Mouse (Mus musculus): ENCODE data around the gene Usp39. TPM values are rescaled to one million over a fixed set of nuclear protein-coding genes. Genes with fewer than 3 reads are reported as not detected.

Usp39 gene
- polyA plus RNA-seq, 1 experiment from 2014 or later = 42.6 TPM

DNA sequence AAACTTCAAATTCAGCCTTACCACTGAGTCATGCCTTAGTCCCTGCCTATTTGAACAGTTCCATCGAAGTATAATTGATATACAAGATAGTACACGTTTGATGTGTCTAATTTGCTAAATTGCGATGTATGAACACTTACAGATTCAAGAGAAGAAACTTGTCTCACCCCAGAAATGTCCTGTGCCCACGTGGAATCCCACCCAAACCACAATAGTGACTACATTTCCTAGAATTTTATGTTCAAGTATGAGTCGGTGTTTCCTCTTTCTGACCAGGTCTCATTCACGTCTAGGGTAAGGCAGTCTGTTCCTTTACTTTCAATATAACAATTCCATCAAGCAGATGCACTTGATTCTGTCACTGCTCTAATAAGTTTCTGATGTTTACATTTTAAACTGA is 649 bp upstream of the Usp39 start:
- H3K4me1 ChIP-seq (replicated peaks) = peaks cover 17% of the 10 kb centered on the region
- peak overlapping the region; percentile 83 for H3K4me2 ChIP-seq (replicated peaks)
- H3K27ac ChIP-seq = no peak overlapping the region
- H3K36me3 ChIP-seq = peaks cover 7% of the 10 kb centered on the region; the same call in 1 of the 2 replicates
- H3K27me3 ChIP-seq (replicated peaks) = no peaks in the 10 kb centered on the region
- no peaks in the 10 kb centered on the region for H3K9me3 ChIP-seq
- H3K9ac ChIP-seq = no peak overlapping the region
- 46% methylated on average over 6 of the region's 6 CpGs for WGBS
- ATAC-seq = no peak
- no peak overlapping the region for H3K4me3 ChIP-seq (replicated peaks)

DNA sequence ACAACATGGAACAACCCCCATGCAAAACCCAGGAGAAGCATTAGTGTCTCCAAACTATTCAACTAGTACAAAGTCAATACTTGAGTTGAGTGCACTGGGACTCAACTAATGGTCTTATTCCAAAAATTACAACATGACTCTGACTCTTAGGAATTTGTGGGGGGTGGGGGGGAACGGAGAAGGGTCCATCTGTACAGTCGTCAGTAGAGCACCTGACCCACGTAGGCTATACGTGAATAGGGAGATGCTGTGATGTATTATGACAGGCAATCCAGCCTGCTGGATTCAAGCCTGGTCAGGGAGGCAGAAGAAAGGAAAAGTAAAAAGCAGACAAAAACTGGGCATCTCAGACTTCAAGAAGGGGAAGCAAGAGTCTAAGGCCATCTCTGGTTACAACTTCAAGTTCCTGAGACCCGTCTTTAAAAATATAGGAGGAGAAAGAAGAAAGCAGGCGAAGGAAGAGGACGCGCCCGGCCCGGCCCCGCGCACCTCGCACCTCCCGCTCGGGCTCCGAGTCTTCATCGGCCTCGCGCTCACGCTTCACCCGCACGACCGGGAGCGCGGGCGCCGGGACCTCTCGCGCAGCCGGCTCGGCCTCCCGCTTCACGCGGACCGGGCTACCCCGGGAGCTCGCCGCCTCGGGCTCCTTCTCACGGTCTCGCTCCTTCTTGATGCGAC is 449 bp downstream of the Usp39 start:
- ATAC-seq = peak; percentile 65
- Histone ChIP-seq H3K9ac (peak overlapping the region; percentile 84), H3K36me3 (peaks cover 7% of the 10 kb centered on the region; the same call in 1 of the 2 replicates), H3K4me3 (replicated peaks) (peak overlapping the region; percentile 84), H3K27me3 (replicated peaks) (no peaks in the 10 kb centered on the region), H3K9me3 (no peaks in the 10 kb centered on the region), H3K4me2 (replicated peaks) (peak overlapping the region; percentile 83), H3K27ac (peak overlapping the region; percentile 51; the same call in 1 of the 2 replicates), H3K4me1 (replicated peaks) (peaks cover 17% of the 10 kb centered on the region)
- under 1% methylated on average over 42 of the region's 42 CpGs for WGBS

DNA sequence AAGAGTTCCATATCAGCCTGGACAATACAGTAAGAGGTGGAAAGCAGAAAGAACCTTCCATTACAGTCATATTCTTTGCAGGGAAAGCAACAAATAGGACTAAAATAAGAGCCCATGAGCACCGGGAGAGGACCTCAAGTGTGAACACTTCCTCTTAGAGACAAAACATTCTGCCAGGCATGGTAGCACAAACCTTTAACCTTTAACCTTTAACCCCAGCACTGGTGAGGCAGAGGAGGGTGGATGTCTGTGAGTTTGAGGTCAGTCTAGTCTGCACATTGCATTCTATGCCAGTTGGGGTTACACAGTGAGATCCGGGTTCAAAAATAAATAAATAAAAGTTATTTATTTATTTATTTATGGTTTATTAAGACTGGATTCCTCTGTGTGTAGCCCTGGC is 4.5 kb downstream of the Usp39 start:
- Histone ChIP-seq H3K9ac (no peak overlapping the region), H3K27ac (no peak overlapping the region), H3K4me1 (replicated peaks) (peaks cover 8% of the 10 kb centered on the region; the same call in 1 of the 2 replicates), H3K36me3 (peaks cover 23% of the 10 kb centered on the region), H3K4me2 (replicated peaks) (no peak overlapping the region), H3K27me3 (replicated peaks) (no peaks in the 10 kb centered on the region), H3K9me3 (no peaks in the 10 kb centered on the region), H3K4me3 (replicated peaks) (no peak overlapping the region)
- ATAC-seq = no peak
- 61% methylated on average over 2 of the region's 2 CpGs for WGBS

DNA sequence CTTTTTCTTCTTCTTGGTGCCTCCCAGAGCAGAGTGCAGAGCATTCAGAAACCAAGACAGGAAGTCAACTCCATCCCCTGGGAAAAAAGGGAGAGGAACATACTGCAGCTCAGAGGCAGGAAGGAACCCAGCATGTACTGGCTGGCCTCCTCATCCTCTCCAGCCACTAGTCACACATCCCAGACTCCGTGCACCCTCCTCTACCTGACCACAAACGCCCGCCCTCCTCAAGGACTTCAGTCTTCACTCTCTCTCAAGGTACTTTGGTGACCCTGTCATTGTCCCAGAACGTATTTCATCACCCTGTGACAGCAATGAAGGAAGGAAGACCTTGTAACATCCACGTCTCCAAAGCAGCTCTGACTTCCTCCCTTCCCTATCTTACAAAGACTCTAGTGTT is 11.9 kb downstream of the Usp39 start:
- H3K36me3 ChIP-seq = peaks cover 31% of the 10 kb centered on the region
- H3K27me3 ChIP-seq (replicated peaks) = no peaks in the 10 kb centered on the region
- no peak overlapping the region for H3K27ac ChIP-seq
- H3K4me3 ChIP-seq (replicated peaks) = no peak overlapping the region
- H3K4me1 ChIP-seq (replicated peaks) = no peaks in the 10 kb centered on the region
- H3K4me2 ChIP-seq (replicated peaks) = no peak overlapping the region
- WGBS = 78% methylated on average over 5 of the region's 5 CpGs
- no peak for ATAC-seq
- H3K9me3 ChIP-seq = no peaks in the 10 kb centered on the region
- no peak overlapping the region for H3K9ac ChIP-seq

DNA sequence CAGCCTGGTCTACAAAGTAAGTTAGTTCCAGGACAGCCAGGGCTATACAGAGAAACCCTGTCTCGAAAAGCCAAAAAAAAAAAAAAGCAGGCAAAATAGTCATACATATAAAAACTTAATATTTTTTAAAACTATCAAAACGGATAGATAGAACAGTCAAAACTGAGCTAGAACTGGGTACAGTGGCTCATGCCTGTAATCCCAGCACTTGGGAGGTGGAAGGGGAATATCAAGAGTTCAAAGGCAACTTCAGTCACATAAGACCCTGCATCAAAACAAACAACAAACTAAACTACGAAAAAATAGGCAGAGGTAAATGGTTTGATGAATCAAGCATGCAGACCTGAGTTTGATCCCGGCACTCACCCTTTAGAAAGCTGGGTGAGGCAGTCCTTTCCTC is 14.9 kb downstream of the Usp39 start:
- no peaks in the 10 kb centered on the region for H3K4me1 ChIP-seq (replicated peaks)
- H3K9me3 ChIP-seq = no peaks in the 10 kb centered on the region
- 89% methylated on average over 4 of the region's 4 CpGs for WGBS
- no peak for ATAC-seq
- no peak overlapping the region for H3K4me3 ChIP-seq (replicated peaks)
- no peaks in the 10 kb centered on the region for H3K27me3 ChIP-seq (replicated peaks)
- peaks cover 21% of the 10 kb centered on the region for H3K36me3 ChIP-seq
- no peak overlapping the region for H3K27ac ChIP-seq
- no peak overlapping the region for H3K4me2 ChIP-seq (replicated peaks)
- H3K9ac ChIP-seq = no peak overlapping the region

DNA sequence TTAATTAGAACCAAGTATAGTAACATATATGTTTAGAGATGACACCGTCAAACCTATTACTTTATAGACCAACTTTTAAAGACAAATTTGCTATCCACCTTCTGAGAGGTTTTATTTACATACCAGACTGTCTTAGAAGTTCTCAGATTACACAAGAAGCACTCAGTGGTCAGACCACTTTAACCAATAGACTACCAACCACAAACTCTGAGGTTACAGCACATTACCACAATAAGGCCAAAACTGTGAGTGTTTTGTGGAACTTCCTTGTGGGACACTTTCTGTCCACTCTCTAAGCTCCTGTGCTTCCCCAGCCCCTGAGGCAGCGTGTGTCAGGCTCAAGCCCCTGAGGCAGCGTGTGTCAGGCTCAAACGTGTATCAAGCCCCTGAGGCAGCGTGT is 16.0 kb downstream of the Usp39 start:
- H3K9me3 ChIP-seq = no peaks in the 10 kb centered on the region
- WGBS = 84% methylated on average over 5 of the region's 5 CpGs
- no peaks in the 10 kb centered on the region for H3K4me1 ChIP-seq (replicated peaks)
- no peaks in the 10 kb centered on the region for H3K27me3 ChIP-seq (replicated peaks)
- no peak overlapping the region for H3K27ac ChIP-seq
- ATAC-seq = no peak
- no peak overlapping the region for H3K9ac ChIP-seq
- no peak overlapping the region for H3K4me2 ChIP-seq (replicated peaks)
- H3K4me3 ChIP-seq (replicated peaks) = no peak overlapping the region
- peaks cover 26% of the 10 kb centered on the region for H3K36me3 ChIP-seq

DNA sequence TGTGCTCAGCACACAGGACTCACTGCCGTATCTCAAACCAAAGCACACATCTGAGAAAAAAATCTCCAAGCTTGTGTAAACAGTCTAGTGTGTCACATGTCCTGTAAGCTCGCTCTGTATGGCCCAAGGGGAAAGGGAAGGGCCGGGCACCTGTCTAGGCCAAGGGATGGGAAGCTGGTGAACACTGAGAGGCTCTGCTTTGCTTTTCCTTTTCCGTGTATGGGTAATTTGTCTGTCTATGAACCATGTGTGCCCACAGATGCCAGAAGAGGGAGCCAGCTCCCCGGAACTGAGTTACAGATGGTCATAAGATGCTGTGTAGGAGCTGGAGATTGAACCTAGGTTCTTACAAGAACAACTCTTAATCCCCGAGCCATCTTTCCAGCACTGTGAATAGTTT is 18.7 kb downstream of the Usp39 start:
- 59% methylated on average over 6 of the region's 6 CpGs for WGBS
- peaks cover 37% of the 10 kb centered on the region for H3K36me3 ChIP-seq
- ATAC-seq = peak; percentile 78

DNA sequence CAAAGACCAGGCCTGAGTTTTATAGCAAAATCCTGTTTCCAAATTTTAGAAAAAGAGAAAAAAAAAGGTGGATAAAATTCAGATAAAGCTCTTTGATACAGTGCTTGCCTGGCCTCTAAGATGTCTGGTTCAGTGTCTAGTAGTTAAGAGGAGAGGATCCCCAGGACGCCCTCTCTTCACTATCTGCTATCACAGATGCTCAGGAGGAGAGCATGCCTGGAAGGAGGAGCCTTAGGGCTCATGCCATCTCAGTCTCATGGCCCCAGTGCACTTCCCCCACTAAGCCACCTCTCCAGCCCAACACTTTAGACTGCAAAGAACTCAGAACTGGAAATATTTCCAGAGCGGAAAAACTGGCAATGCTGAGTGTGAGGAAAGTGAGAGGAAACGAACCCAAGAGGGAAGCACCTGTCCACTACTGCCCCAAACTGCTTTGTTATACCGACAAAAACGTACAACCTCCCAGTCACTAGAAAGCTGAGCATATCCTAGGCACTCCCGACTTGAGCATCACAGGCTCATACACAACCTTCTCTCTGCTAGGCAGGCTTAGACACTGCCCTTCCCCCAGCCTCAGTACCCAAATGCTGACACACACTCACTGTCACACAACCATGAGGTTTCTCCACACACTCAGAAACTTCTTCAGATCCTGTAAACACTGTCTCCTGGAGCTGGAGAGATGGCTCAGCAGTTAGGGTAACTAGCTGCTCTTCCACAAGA is 21.0 kb downstream of the Usp39 start:
- no peak for ATAC-seq
- 91% methylated on average over 6 of the region's 6 CpGs for WGBS
- no peaks in the 10 kb centered on the region for H3K27me3 ChIP-seq (replicated peaks)
- no peak overlapping the region for H3K4me2 ChIP-seq (replicated peaks)
- no peaks in the 10 kb centered on the region for H3K4me1 ChIP-seq (replicated peaks)
- H3K9me3 ChIP-seq = no peaks in the 10 kb centered on the region
- peaks cover 45% of the 10 kb centered on the region for H3K36me3 ChIP-seq
- no peak overlapping the region for H3K4me3 ChIP-seq (replicated peaks)
- no peak overlapping the region for H3K9ac ChIP-seq
- H3K27ac ChIP-seq = no peak overlapping the region

More for the DNA sequence above, 18.7 kb downstream of the Usp39 start:
- no peak overlapping the region for H3K4me3 ChIP-seq (replicated peaks)
- H3K9me3 ChIP-seq = no peaks in the 10 kb centered on the region
- no peaks in the 10 kb centered on the region for H3K4me1 ChIP-seq (replicated peaks)
- no peak overlapping the region for H3K4me2 ChIP-seq (replicated peaks)
- no peak overlapping the region for H3K9ac ChIP-seq
- no peak overlapping the region for H3K27ac ChIP-seq
- no peaks in the 10 kb centered on the region for H3K27me3 ChIP-seq (replicated peaks)

DNA sequence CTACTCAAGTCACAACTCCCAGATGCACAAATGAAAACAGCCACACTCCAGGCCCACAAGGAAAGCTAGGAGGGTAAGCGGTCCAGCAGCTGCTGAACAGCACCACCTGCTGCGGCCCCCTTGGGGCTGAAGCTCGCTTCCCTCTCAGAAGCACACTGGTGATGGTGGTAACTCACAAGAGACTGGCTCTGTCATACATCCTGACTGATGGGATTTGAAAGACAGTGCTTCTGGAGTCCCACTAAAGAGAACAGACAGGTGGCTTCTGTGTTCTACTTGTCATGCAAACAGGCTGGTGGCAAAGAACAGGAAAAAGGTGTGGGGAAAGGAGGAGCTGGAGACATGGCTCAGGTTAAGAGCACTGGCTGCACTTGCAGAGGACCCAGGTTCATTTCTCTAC is 22.0 kb downstream of the Usp39 start:
- ATAC-seq = no peak
- WGBS = 94% methylated on average over 3 of the region's 3 CpGs
- no peak overlapping the region for H3K4me2 ChIP-seq (replicated peaks)

DNA sequence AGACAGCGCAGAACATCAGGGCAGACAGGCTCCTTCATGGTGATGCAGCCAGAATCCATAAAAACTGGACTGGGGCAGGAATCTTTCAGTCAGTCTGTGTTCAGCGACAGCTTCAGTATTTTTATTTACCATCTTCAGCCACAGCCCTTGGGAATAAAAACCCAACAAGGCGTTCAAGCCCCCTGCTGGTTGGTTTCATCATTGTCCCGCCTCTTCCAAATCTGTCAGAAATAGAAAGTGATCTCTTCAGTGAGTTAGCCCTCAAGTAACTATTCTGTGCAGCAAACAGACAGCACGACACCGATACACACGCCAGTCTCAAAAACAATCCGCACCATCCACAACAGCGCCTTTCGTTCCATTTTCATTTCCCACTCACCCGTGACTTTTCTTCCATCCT is 26.0 kb downstream of the Usp39 start:
- H3K4me3 ChIP-seq (replicated peaks) = no peak overlapping the region
- peaks cover 28% of the 10 kb centered on the region for H3K36me3 ChIP-seq

More for the DNA sequence above, 22.0 kb downstream of the Usp39 start:
- Histone ChIP-seq H3K9ac (no peak overlapping the region), H3K36me3 (peaks cover 44% of the 10 kb centered on the region), H3K27me3 (replicated peaks) (no peaks in the 10 kb centered on the region), H3K9me3 (no peaks in the 10 kb centered on the region), H3K4me3 (replicated peaks) (no peak overlapping the region), H3K27ac (no peak overlapping the region), H3K4me1 (replicated peaks) (no peaks in the 10 kb centered on the region)

DNA sequence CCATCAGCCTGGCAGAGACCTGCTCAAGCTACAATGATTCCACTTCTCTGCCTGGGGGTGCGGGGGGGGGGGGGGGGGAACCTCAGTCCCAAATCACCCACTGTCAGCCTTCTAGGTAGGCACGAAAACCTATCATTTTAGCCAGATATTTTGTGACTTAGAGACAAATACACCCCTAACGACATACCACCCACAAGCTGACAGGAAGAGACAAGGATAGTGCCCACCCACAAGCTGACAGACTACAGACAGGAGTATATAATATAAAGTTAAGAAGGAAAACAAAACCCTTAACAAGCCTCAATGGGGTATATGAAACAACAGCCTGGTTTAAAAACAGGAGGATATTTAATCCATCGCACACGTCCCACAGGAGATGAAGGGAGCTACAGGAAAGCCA is 26.5 kb downstream of the Usp39 start:
- H3K27ac ChIP-seq = no peak overlapping the region
- no peaks in the 10 kb centered on the region for H3K9me3 ChIP-seq
- no peak overlapping the region for H3K4me3 ChIP-seq (replicated peaks)
- peaks cover 27% of the 10 kb centered on the region for H3K36me3 ChIP-seq
- H3K27me3 ChIP-seq (replicated peaks) = no peaks in the 10 kb centered on the region
- H3K4me2 ChIP-seq (replicated peaks) = no peak overlapping the region
- no peaks in the 10 kb centered on the region for H3K4me1 ChIP-seq (replicated peaks)
- no peak for ATAC-seq
- WGBS = 85% methylated on average over 5 of the region's 5 CpGs
- H3K9ac ChIP-seq = no peak overlapping the region

More for the DNA sequence above, 26.0 kb downstream of the Usp39 start:
- Histone ChIP-seq H3K9ac (no peak overlapping the region), H3K4me2 (replicated peaks) (no peak overlapping the region), H3K27ac (no peak overlapping the region), H3K9me3 (no peaks in the 10 kb centered on the region), H3K4me1 (replicated peaks) (no peaks in the 10 kb centered on the region), H3K27me3 (replicated peaks) (no peaks in the 10 kb centered on the region)
- no peak for ATAC-seq
- 78% methylated on average over 11 of the region's 11 CpGs for WGBS

DNA sequence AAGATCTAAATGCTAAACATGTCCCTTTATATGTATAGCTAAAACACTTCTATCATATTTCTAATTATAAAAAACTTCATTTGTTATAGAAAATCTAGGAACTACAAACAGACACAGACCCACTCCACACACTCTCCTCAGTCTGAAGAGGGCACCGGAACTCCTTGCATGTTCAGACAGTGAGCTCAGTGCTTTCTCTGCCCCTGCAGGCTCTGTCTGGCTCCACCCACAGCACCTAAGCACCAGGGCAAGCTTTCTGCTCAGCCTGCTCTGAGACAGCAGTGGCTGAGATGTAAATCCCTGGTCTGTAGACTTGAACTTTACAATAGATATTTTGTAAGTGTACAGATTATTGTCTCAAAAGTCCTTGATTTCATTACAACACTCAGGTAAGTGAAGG is 28.9 kb downstream of the Usp39 start:
- H3K9me3 ChIP-seq = no peaks in the 10 kb centered on the region
- no peaks in the 10 kb centered on the region for H3K4me1 ChIP-seq (replicated peaks)
- no peak overlapping the region for H3K4me2 ChIP-seq (replicated peaks)
- H3K9ac ChIP-seq = no peak overlapping the region
- H3K36me3 ChIP-seq = peaks cover 18% of the 10 kb centered on the region; the same call in 1 of the 2 replicates
- H3K4me3 ChIP-seq (replicated peaks) = no peak overlapping the region
- ATAC-seq = no peak
- H3K27ac ChIP-seq = no peak overlapping the region
- H3K27me3 ChIP-seq (replicated peaks) = no peaks in the 10 kb centered on the region
- 50% methylated on average over 1 of the region's 1 CpGs for WGBS

DNA sequence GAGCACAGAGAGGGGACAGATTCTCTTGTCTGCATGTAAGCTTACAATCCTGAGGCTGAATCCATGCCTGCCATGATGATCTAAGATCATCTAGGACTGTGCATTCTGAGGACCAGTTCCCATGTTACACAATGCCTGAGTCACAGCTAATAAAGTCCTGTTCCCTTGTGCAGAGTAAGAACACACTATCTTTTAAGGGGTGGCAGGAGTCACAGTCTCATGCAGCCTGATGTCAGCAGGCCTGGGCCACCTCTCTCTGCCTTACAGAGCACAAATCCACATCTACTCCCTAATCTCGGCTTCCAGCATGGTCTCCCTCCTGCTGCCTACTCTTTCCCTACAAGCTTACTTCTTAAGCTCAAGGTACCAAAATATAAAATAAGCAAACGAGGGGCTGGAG is 29.6 kb downstream of the Usp39 start:
- no peak overlapping the region for H3K27ac ChIP-seq
- no peaks in the 10 kb centered on the region for H3K4me1 ChIP-seq (replicated peaks)
- H3K4me3 ChIP-seq (replicated peaks) = no peak overlapping the region
- H3K9me3 ChIP-seq = no peaks in the 10 kb centered on the region
- no peak overlapping the region for H3K9ac ChIP-seq
- H3K27me3 ChIP-seq (replicated peaks) = no peaks in the 10 kb centered on the region
- no peak overlapping the region for H3K4me2 ChIP-seq (replicated peaks)
- peaks cover 18% of the 10 kb centered on the region; the same call in 1 of the 2 replicates for H3K36me3 ChIP-seq
- WGBS = 87% methylated on average over 2 of the region's 2 CpGs
- ATAC-seq = no peak

Data from intestine, embryonic 15.5 days (tissue).